Mouse (Mus musculus): ENCODE measurements around the gene Prr15l. TPM values are rescaled to one million over a fixed set of nuclear protein-coding genes. Genes with fewer than 3 reads are reported as not detected.

Gene Prr15l
- polyA plus RNA-seq, 1 experiment from 2014 or later, result 1.8 TPM

- Histone ChIP-seq H3K4me2 (peak overlapping the region; percentile 14; the same call in 1 of the 2 replicates), H3K4me1 (replicated peaks; ENCODE audit: control insufficient read depth, insufficient read depth, low read length) (peaks cover 12% of the 10 kb centered on the region), H3K36me3 (ENCODE audit: control insufficient read depth, insufficient read depth, low read length) (no peaks in the 10 kb centered on the region), H3K4me3 (ENCODE audit: low read depth, low read length) (no peak overlapping the region), H3K27me3 (replicated peaks; ENCODE audit: control insufficient read depth, insufficient read depth, low read length) (peaks cover 35% of the 10 kb centered on the region), H3K9me3 (ENCODE audit: control insufficient read depth, low read length) (no peaks in the 10 kb centered on the region), H3K9ac (ENCODE audit: low read depth, low read length) (no peak overlapping the region), H3K27ac (ENCODE audit: low read depth, low read length) (no peak overlapping the region)
- ATAC-seq (replicated peaks; ENCODE audit: low FRiP score) (no peak), DNase-seq (ENCODE audit: low spot score) (peak; percentile 78)
- 6% methylated on average over 7 of the region's 7 CpGs for whole genome bisulfite sequencing
Observed at GRCm38 (mm10) chr11:96982355-96982754, 54.5 kb downstream of the Prr15l start.

- no peak for ATAC-seq (replicated peaks; ENCODE audit: low FRiP score)
- DNase-seq (ENCODE audit: low spot score), result no peak
- peak within 1 kb of the TSS; percentile 14; the same call in 1 of the 2 replicates for H3K4me2 ChIP-seq
- peaks cover 40% of the 10 kb centered on the region for H3K27me3 ChIP-seq (replicated peaks; ENCODE audit: control insufficient read depth, insufficient read depth, low read length)
- H3K4me3 ChIP-seq (ENCODE audit: low read depth, low read length), result no peak within 1 kb of the TSS
- H3K4me1 ChIP-seq (replicated peaks; ENCODE audit: control insufficient read depth, insufficient read depth, low read length), result peaks cover 17% of the 10 kb centered on the region
- H3K27ac ChIP-seq (ENCODE audit: low read depth, low read length), result no peak within 1 kb of the TSS
- no peaks in the 10 kb centered on the region for H3K9me3 ChIP-seq (ENCODE audit: control insufficient read depth, low read length)
- WGBS, result 76% methylated on average over 7 of the region's 7 CpGs
- no peaks in the 10 kb centered on the region for H3K36me3 ChIP-seq (ENCODE audit: control insufficient read depth, insufficient read depth, low read length)
- no peak within 1 kb of the TSS for H3K9ac ChIP-seq (ENCODE audit: low read depth, low read length)
Observed at GRCm38 (mm10) chr11:96982859-96983258, 55.0 kb downstream of the Prr15l start, which contains the start of gene Sp2. Gene Sp2, minus strand, starts transcription at chr11:96982959.

- no peaks in the 10 kb centered on the region for H3K9me3 ChIP-seq (ENCODE audit: control insufficient read depth, low read length)
- H3K4me1 ChIP-seq (replicated peaks; ENCODE audit: control insufficient read depth, insufficient read depth, low read length), result peaks cover 11% of the 10 kb centered on the region
- WGBS, result 34% methylated on average over 4 of the region's 4 CpGs
- H3K4me2 ChIP-seq, result no peak overlapping the region
- no peak for ATAC-seq (replicated peaks; ENCODE audit: low FRiP score)
- peaks cover 46% of the 10 kb centered on the region for H3K27me3 ChIP-seq (replicated peaks; ENCODE audit: control insufficient read depth, insufficient read depth, low read length)
- H3K9ac ChIP-seq (ENCODE audit: low read depth, low read length), result no peak overlapping the region
- no peaks in the 10 kb centered on the region for H3K36me3 ChIP-seq (ENCODE audit: control insufficient read depth, insufficient read depth, low read length)
- H3K27ac ChIP-seq (ENCODE audit: low read depth, low read length), result no peak overlapping the region
- no peak overlapping the region for H3K4me3 ChIP-seq (ENCODE audit: low read depth, low read length)
- no peak for DNase-seq (ENCODE audit: low spot score)
Observed at GRCm38 (mm10) chr11:96984903-96985302, 57.0 kb downstream of the Prr15l start.

DNA sequence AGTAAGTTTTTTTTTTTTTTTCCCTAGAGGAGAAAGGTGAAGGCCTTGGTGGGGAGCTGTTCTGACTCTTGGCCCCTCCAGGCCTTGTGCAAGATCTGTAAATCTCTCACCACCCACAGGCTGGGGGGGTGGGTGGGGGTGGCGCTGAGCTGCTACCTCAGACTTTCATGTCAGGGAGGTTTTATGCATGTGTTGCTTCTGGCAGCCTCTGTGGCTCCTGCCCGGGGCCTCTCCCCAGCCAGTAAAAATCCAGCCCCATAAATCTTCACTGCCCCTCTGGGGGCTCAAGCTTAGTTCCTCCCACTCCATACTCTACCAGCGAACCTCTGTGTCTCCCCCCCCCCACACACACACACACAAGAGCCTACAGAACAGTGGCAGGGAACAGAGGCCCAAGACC lies 58.6 kb downstream of the Prr15l start:
- Histone ChIP-seq H3K9ac (ENCODE audit: low read depth, low read length) (no peak overlapping the region), H3K9me3 (ENCODE audit: control insufficient read depth, low read length) (no peaks in the 10 kb centered on the region), H3K4me3 (ENCODE audit: low read depth, low read length) (no peak overlapping the region), H3K4me1 (replicated peaks; ENCODE audit: control insufficient read depth, insufficient read depth, low read length) (peaks cover 11% of the 10 kb centered on the region), H3K27ac (ENCODE audit: low read depth, low read length) (no peak overlapping the region), H3K36me3 (ENCODE audit: control insufficient read depth, insufficient read depth, low read length) (no peaks in the 10 kb centered on the region), H3K4me2 (no peak overlapping the region), H3K27me3 (replicated peaks; ENCODE audit: control insufficient read depth, insufficient read depth, low read length) (peaks cover 46% of the 10 kb centered on the region)
- no peak for ATAC-seq (replicated peaks; ENCODE audit: low FRiP score)
- 35% methylated on average over 3 of the region's 3 CpGs for WGBS
- DNase-seq (ENCODE audit: low spot score), result no peak

Other genes with a start within 250 kb of the Prr15l start
- 10.5 and 12.0 TPM in 2 replicates for gene Snx11, start 150.5 kb upstream of the Prr15l start, polyA plus RNA-seq (2014; fragmentation: Nextera tagmentation; extraction: Ambion mirVana)
- gene Cbx1, start 139.0 kb upstream of the Prr15l start, polyA plus RNA-seq (2014; fragmentation: Nextera tagmentation; extraction: Ambion mirVana), result 76.7 and 82.0 TPM in 2 replicates
- gene Nfe2l1, start 98.1 kb upstream of the Prr15l start, polyA plus RNA-seq (2014; fragmentation: Nextera tagmentation; extraction: Ambion mirVana), result 27.6 and 28.9 TPM in 2 replicates
- 33.6 and 41.2 TPM in 2 replicates for gene Copz2, start 78.2 kb upstream of the Prr15l start, polyA plus RNA-seq (2014; fragmentation: Nextera tagmentation; extraction: Ambion mirVana)
- gene Cdk5rap3, start 11.6 kb upstream of the Prr15l start, polyA plus RNA-seq (2014; fragmentation: Nextera tagmentation; extraction: Ambion mirVana), result 69.6 and 71.3 TPM in 2 replicates
- gene Pnpo, start 15.9 kb downstream of the Prr15l start, polyA plus RNA-seq (2014; fragmentation: Nextera tagmentation; extraction: Ambion mirVana), result 206 and 226 TPM in 2 replicates
- gene Sp2, start 54.9 kb downstream of the Prr15l start, polyA plus RNA-seq (2014; fragmentation: Nextera tagmentation; extraction: Ambion mirVana), result 18.3 and 18.9 TPM in 2 replicates
- gene Sp6, start 85.3 kb downstream of the Prr15l start, polyA plus RNA-seq (2014; fragmentation: Nextera tagmentation; extraction: Ambion mirVana), result 0.17 TPM in 1 of 2 replicates, not detected in the other
- 16.4 and 17.6 TPM in 2 replicates for gene Scrn2, start 101.8 kb downstream of the Prr15l start, polyA plus RNA-seq (2014; fragmentation: Nextera tagmentation; extraction: Ambion mirVana)
- gene Lrrc46, start 113.3 kb downstream of the Prr15l start, polyA plus RNA-seq (2014; fragmentation: Nextera tagmentation; extraction: Ambion mirVana), result 0.49 and 0.58 TPM in 2 replicates
- 86.1 and 89.7 TPM in 2 replicates for gene Mrpl10, start 113.5 kb downstream of the Prr15l start, polyA plus RNA-seq (2014; fragmentation: Nextera tagmentation; extraction: Ambion mirVana)
- 4.9 and 6.1 TPM in 2 replicates for gene Osbpl7, start 122.5 kb downstream of the Prr15l start, polyA plus RNA-seq (2014; fragmentation: Nextera tagmentation; extraction: Ambion mirVana)
- gene Tbx21, start 187.2 kb downstream of the Prr15l start, polyA plus RNA-seq (2014; fragmentation: Nextera tagmentation; extraction: Ambion mirVana), result not detected in 2 replicates
- 5.4 and 5.5 TPM in 2 replicates for gene Tbkbp1, start 223.4 kb downstream of the Prr15l start, polyA plus RNA-seq (2014; fragmentation: Nextera tagmentation; extraction: Ambion mirVana)

All from liver, embryonic 11.5 days (tissue).